Mouse (Mus musculus) kidney, adult 2 months (tissue): ENCODE measurements around the gene Dlst.

Source experiments
- CTCF ChIP-seq: fragments of 200-500 bp; conservative IDR thresholded peaks from 2 replicates; pipeline ENCODE4 v1.5.1; 2011; ENCODE audit warnings: low read depth, mild to moderate bottlenecking, control low read depth, low read length, moderate library complexity, mixed read lengths; ENCODE audit not compliant: insufficient read depth, insufficient read length
- POLR2A ChIP-seq: fragments of 200-500 bp; IDR thresholded peaks from one replicate; pipeline ENCODE4 v1.6.1; 2011; ENCODE audit warnings: low read depth, low read length, control low read depth

- TF ChIP-seq POLR2A (no peak), CTCF (no peak)
Observed at GRCm38 (mm10) chr12:85121806-85122459, 11.3 kb downstream of the Dlst start.
